Mouse (Mus musculus): ENCODE measurements around the gene Slc35e4. TPM values are rescaled to one million over a fixed set of nuclear protein-coding genes. Genes with fewer than 3 reads are reported as not detected.
"Not testable (repeated sequence)": the region's sequence is repeated elsewhere in the genome, so short reads cannot be mapped to it uniquely, and the experiment has no call there.

The Slc35e4 gene
- polyA plus RNA-seq, 1 experiment from 2014 or later = 7.5 TPM

- H3K36me3 ChIP-seq (ENCODE audit: control insufficient read depth, insufficient read depth, low read length) = 0 out of 2 replicates have a peak, but pooled peaks cover 2% of the 10 kb centered on the region
- H3K4me2 ChIP-seq (replicated peaks; ENCODE audit: low read depth) = peak overlapping the region; percentile 88
- DNase-seq (ENCODE audit: low spot score) (no peak), ATAC-seq (ENCODE audit: low FRiP score, low TSS enrichment) (no peak)
- H3K4me3 ChIP-seq (ENCODE audit: low read depth, low read length) = peak overlapping the region; percentile 58
- peak overlapping the region; percentile 67 for H3K9ac ChIP-seq (ENCODE audit: low read length)
- H3K27ac ChIP-seq (replicated peaks) = no peak overlapping the region
- WGBS = 22% methylated on average over 19 of the region's 19 CpGs
- TF ChIP-seq EP300 (optimal IDR thresholded peaks at IDR 0.05) = no peak
- no peak for TF ChIP-seq CTCF (IDR thresholded peaks at IDR 0.05; ENCODE audit: low read depth)
- no peaks in the 10 kb centered on the region for H3K9me3 ChIP-seq (ENCODE audit: control insufficient read depth, low read length)
- no peaks in the 10 kb centered on the region for H3K27me3 ChIP-seq (ENCODE audit: control insufficient read depth, insufficient read depth, low read length)
- peaks cover 11% of the 10 kb centered on the region for H3K4me1 ChIP-seq (replicated peaks; ENCODE audit: control insufficient read depth, insufficient read depth)
Observed at GRCm38 (mm10) chr11:3912100-3912874, 2.2 kb downstream of the Slc35e4 start.

DNA sequence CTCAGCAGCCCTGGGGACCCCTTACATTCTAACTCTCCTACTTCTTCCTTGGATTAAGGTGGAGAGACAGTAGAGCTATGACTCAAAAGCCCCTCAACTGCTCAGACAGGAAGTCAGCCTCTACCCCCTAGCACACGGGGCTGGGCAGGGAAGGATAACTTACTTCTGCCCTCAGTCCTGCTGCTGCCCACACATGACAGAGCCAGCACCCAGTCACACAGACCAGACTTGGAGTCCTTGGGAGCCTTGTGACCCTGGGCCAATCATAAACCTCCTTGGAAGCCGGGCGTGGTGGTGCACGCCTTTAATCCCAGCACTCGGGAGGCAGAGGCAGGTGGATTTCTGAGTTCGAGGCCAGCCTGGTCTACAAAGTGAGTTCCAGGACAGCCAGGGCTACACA lies 3.0 kb downstream of the Slc35e4 start:
- DNase-seq (ENCODE audit: low spot score); ATAC-seq (ENCODE audit: low FRiP score, low TSS enrichment); H3K27ac ChIP-seq (replicated peaks); H3K36me3 ChIP-seq (ENCODE audit: control insufficient read depth, insufficient read depth, low read length); H3K9me3 ChIP-seq (ENCODE audit: control insufficient read depth, low read length); H3K27me3 ChIP-seq (ENCODE audit: control insufficient read depth, insufficient read depth, low read length): not testable (repeated sequence)
- Histone ChIP-seq H3K4me1 (replicated peaks; ENCODE audit: control insufficient read depth, insufficient read depth) (peaks cover 11% of the 10 kb centered on the region), H3K9ac (ENCODE audit: low read length) (0 out of 2 replicates have a peak overlapping the region, but pooled peaks have one; percentile 24), H3K4me3 (ENCODE audit: low read depth, low read length) (0 out of 2 replicates have a peak overlapping the region, but pooled peaks have one; percentile 4), H3K4me2 (replicated peaks; ENCODE audit: low read depth) (peak overlapping the region; percentile 25; the same call in 1 of the 2 replicates)
- 88% methylated on average over 5 of the region's 6 CpGs for WGBS

DNA sequence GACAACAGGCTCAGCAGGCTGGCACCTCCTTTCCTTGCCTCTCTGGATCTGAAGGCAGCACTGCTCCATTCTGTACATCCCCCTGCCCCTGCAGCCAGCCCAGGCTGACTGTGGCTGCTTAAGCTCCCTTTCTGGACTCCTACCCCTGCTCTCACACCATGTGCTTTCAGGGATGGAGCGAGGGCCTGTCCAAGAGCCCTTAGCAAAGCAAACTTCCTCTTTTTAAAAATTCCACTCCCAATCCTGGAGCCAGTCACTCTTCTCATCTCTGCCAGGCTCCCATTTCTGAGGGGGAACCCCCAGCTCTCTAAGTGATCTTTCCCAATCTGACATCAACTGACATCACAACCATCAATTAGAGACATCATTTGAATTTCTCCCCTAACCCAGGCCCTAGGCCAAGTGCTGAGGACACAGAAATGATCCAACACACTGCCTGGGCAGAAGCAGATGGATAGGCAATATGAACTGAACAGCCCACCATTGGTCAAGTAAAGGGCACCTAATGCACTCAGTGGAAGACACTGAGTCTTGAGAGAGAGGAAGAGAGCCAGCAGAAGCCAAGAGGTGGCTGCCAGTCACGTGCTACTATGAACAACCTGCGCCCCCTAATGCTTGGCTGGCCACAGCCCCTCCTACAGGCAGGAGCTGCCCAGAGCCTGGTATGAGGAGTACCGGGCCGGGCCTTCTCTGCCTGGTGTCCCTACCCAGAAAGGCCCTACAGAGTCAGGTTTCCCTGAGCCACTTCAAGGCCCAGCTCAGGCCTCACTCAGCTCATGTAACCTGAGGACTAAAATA lies 3.8 kb downstream of the Slc35e4 start:
- 0 out of 2 replicates have a peak overlapping the region, but pooled peaks have one; percentile 4 for H3K4me3 ChIP-seq (ENCODE audit: low read depth, low read length)
- H3K9ac ChIP-seq (ENCODE audit: low read length) = 0 out of 2 replicates have a peak overlapping the region, but pooled peaks have one; percentile 28
- peak overlapping the region; percentile 25; the same call in 1 of the 2 replicates for H3K4me2 ChIP-seq (replicated peaks; ENCODE audit: low read depth)
- H3K27me3 ChIP-seq (ENCODE audit: control insufficient read depth, insufficient read depth, low read length) = no peaks in the 10 kb centered on the region
- 79% methylated on average over 5 of the region's 5 CpGs for WGBS
- DNase-seq (ENCODE audit: low spot score) (no peak), ATAC-seq (ENCODE audit: low FRiP score, low TSS enrichment) (no peak)
- no peaks in the 10 kb centered on the region; the same call in 1 of the 2 replicates for H3K36me3 ChIP-seq (ENCODE audit: control insufficient read depth, insufficient read depth, low read length)
- H3K4me1 ChIP-seq (replicated peaks; ENCODE audit: control insufficient read depth, insufficient read depth) = peaks cover 11% of the 10 kb centered on the region
- no peaks in the 10 kb centered on the region for H3K9me3 ChIP-seq (ENCODE audit: control insufficient read depth, low read length)
- H3K27ac ChIP-seq (replicated peaks) = no peak overlapping the region
- TF ChIP-seq CTCF (IDR thresholded peaks at IDR 0.05; ENCODE audit: low read depth) (0 out of 2 replicates have a peak, but pooled peaks have one; percentile 27), EP300 (optimal IDR thresholded peaks at IDR 0.05) (no peak)

DNA sequence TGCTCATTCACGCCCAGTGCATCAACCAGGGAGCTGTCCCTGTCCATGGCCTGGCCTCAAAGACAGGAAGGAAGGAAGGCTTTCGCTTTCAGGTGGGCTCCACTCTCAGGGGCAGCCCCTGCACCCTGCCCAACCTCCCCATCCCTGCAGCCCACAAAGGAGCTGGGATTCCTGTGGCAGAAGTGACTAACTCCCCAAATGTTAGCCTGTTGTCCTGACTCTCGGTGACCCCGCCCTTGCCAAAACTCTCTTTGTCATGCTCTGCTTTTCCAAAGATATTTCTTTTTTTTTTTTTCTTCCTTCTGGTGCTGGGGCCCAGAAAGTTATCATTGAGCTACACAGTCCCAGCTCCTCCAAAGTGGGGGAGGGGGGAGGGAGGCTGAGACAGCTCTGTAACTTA lies 5.2 kb downstream of the Slc35e4 start:
- no peak for DNase-seq (ENCODE audit: low spot score)
- H3K27me3 ChIP-seq (ENCODE audit: control insufficient read depth, insufficient read depth, low read length) = no peaks in the 10 kb centered on the region
- H3K4me2 ChIP-seq (replicated peaks; ENCODE audit: low read depth) = no peak overlapping the region
- H3K27ac ChIP-seq (replicated peaks) = no peak overlapping the region
- peaks cover 9% of the 10 kb centered on the region for H3K4me1 ChIP-seq (replicated peaks; ENCODE audit: control insufficient read depth, insufficient read depth)
- H3K9me3 ChIP-seq (ENCODE audit: control insufficient read depth, low read length) = no peaks in the 10 kb centered on the region
- TF ChIP-seq EP300 (optimal IDR thresholded peaks at IDR 0.05) (no peak), CTCF (IDR thresholded peaks at IDR 0.05; ENCODE audit: low read depth) (no peak)
- WGBS = 88% methylated on average over 4 of the region's 4 CpGs
- no peak overlapping the region for H3K4me3 ChIP-seq (ENCODE audit: low read depth, low read length)
- no peak overlapping the region for H3K9ac ChIP-seq (ENCODE audit: low read length)
- ATAC-seq (ENCODE audit: low FRiP score, low TSS enrichment) = no peak
- H3K36me3 ChIP-seq (ENCODE audit: control insufficient read depth, insufficient read depth, low read length) = no peaks in the 10 kb centered on the region; the same call in 1 of the 2 replicates

- Histone ChIP-seq H3K27me3 (ENCODE audit: control insufficient read depth, insufficient read depth, low read length) (no peaks in the 10 kb centered on the region), H3K27ac (replicated peaks) (no peak overlapping the region), H3K4me3 (ENCODE audit: low read depth, low read length) (no peak overlapping the region), H3K36me3 (ENCODE audit: control insufficient read depth, insufficient read depth, low read length) (no peaks in the 10 kb centered on the region; the same call in 1 of the 2 replicates), H3K4me2 (replicated peaks; ENCODE audit: low read depth) (no peak overlapping the region), H3K9ac (ENCODE audit: low read length) (no peak overlapping the region), H3K4me1 (replicated peaks; ENCODE audit: control insufficient read depth, insufficient read depth) (0 out of 2 replicates have a peak, but pooled peaks cover 3% of the 10 kb centered on the region), H3K9me3 (ENCODE audit: control insufficient read depth, low read length) (no peaks in the 10 kb centered on the region)
- TF ChIP-seq CTCF (IDR thresholded peaks at IDR 0.05; ENCODE audit: low read depth) (no peak), EP300 (optimal IDR thresholded peaks at IDR 0.05) (no peak)
- DNase-seq (ENCODE audit: low spot score) (no peak), ATAC-seq (ENCODE audit: low FRiP score, low TSS enrichment) (no peak)
- WGBS = 83% methylated on average over 1 of the region's 1 CpGs
Observed at GRCm38 (mm10) chr11:3905446-3905845, 9.0 kb downstream of the Slc35e4 start.
